Mouse (Mus musculus) stomach, embryonic 15.5 days (tissue): ENCODE data around the gene Cdk18. TPM values are rescaled to one million over a fixed set of nuclear protein-coding genes. Genes with fewer than 3 reads are reported as not detected.

Source experiments
- ATAC-seq: fragments of 200-750 bp; cut with Nextera tagmentation; 2 replicates; pipeline ENCODE4 v1.8.0; 2017; ENCODE audit warnings: low read depth, moderate number of reproducible peaks, moderate TSS enrichment; ENCODE audit not compliant: insufficient read depth, low FRiP score
- H3K27ac ChIP-seq: fragments of 300-500 bp; sonication (generic); 2 replicates; pipeline ENCODE4 v1.5.1; 2015; ENCODE audit warnings: mild to moderate bottlenecking, inconsistent platforms
- H3K27me3 ChIP-seq: fragments of 300-500 bp; sonication (generic); replicated peaks from 2 replicates; pipeline ENCODE4 v1.6.1; 2015; ENCODE audit warnings: inconsistent platforms
- H3K36me3 ChIP-seq: fragments of 300-500 bp; sonication (generic); 2 replicates; pipeline ENCODE4 v1.6.1; 2015; ENCODE audit warnings: inconsistent platforms
- H3K4me1 ChIP-seq: fragments of 300-500 bp; sonication (generic); 2 replicates; pipeline ENCODE4 v1.6.1; 2015; ENCODE audit warnings: inconsistent platforms
- H3K4me2 ChIP-seq: fragments of 300-500 bp; sonication (generic); 2 replicates; pipeline ENCODE4 v1.6.1; 2015; ENCODE audit warnings: mild to moderate bottlenecking, inconsistent platforms
- H3K4me3 ChIP-seq: fragments of 300-500 bp; sonication (generic); replicated peaks from 2 replicates; pipeline ENCODE4 v1.5.1; 2015; ENCODE audit warnings: inconsistent platforms
- H3K9ac ChIP-seq: fragments of 300-500 bp; sonication (generic); 2 replicates; pipeline ENCODE4 v1.6.1; 2015; ENCODE audit warnings: inconsistent platforms
- H3K9me3 ChIP-seq: fragments of 300-500 bp; sonication (generic); 2 replicates; pipeline ENCODE4 v1.6.1; 2016; ENCODE audit warnings: inconsistent platforms
- WGBS: fragments of 180-500 bp; shearing (Covaris S2); methylation state at CpG from one replicate; pipeline ENCODE4 v1.1.7; 2015; 5-methylcytosine and 5-hydroxymethylcytosine counted together
- polyA plus RNA-seq: library from polyadenylated mRNA; unstranded; fragments of >200 nt; fragmentation: Nextera tagmentation; extraction: Ambion mirVana; gene quantifications from 2 replicates; pipeline ENCODE4 v1.2.1, GENCODE M21; 2015

The Cdk18 gene
- polyA plus RNA-seq, 1 experiment from 2014 or later = 7.2 TPM

- Histone ChIP-seq H3K9me3 (no peaks in the 10 kb centered on the region), H3K27me3 (no peaks in the 10 kb centered on the region), H3K36me3 (no peaks in the 10 kb centered on the region), H3K4me1 (no peaks in the 10 kb centered on the region), H3K4me2 (no peak overlapping the region), H3K9ac (no peak overlapping the region), H3K27ac (no peak overlapping the region), H3K4me3 (no peak overlapping the region)
- 80% methylated on average over 8 of the region's 8 CpGs for WGBS
- no peak for ATAC-seq
Measured at GRCm38 (mm10) chr1:132145973-132146685, 6.6 kb upstream of the Cdk18 start.

GRCm38 (mm10) chr1:132144837-132145236, 5.4 kb upstream of the Cdk18 start:
- no peaks in the 10 kb centered on the region for H3K9me3 ChIP-seq
- H3K4me2 ChIP-seq = no peak overlapping the region
- H3K27ac ChIP-seq = no peak overlapping the region
- 70% methylated on average over 3 of the region's 3 CpGs for WGBS
- no peak overlapping the region for H3K9ac ChIP-seq
- no peak overlapping the region for H3K4me3 ChIP-seq
- no peak for ATAC-seq
- H3K4me1 ChIP-seq = no peaks in the 10 kb centered on the region
- H3K36me3 ChIP-seq = no peaks in the 10 kb centered on the region
- H3K27me3 ChIP-seq = no peaks in the 10 kb centered on the region

- Histone ChIP-seq H3K27me3 (no peaks in the 10 kb centered on the region), H3K9me3 (no peaks in the 10 kb centered on the region), H3K4me2 (no peak overlapping the region), H3K4me1 (no peaks in the 10 kb centered on the region; the same call in 1 of the 2 replicates), H3K27ac (no peak overlapping the region), H3K36me3 (no peaks in the 10 kb centered on the region), H3K4me3 (no peak overlapping the region), H3K9ac (no peak overlapping the region)
- whole genome bisulfite sequencing = 33% methylated on average over 2 of the region's 2 CpGs
- no peak for ATAC-seq
Measured at GRCm38 (mm10) chr1:132144223-132144622, 4.7 kb upstream of the Cdk18 start.

DNA sequence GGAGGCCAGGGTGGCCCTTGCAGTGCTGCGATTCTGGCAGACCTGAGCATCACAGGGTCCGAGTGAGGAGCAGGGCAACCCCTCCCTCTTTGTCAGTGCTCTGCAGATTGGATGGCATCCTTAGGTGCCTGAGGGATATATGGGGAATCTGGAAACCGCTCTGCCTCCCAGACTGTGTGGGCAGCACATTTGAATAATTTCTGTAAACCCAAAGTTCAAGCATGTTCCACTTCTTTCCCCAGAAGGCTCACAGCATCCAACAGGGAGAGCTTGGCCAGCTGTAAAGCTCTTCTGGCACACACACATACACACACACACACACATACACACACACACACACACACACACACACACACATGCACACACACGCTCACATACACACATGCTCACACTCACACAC, 4.2 kb upstream of the Cdk18 start:
- no peak overlapping the region for H3K9ac ChIP-seq
- WGBS = 63% methylated on average over 4 of the region's 4 CpGs
- no peak for ATAC-seq
- H3K4me2 ChIP-seq = no peak overlapping the region
- no peak overlapping the region for H3K27ac ChIP-seq
- no peaks in the 10 kb centered on the region; the same call in 1 of the 2 replicates for H3K27me3 ChIP-seq
- no peaks in the 10 kb centered on the region for H3K9me3 ChIP-seq
- no peaks in the 10 kb centered on the region for H3K36me3 ChIP-seq
- no peak overlapping the region for H3K4me3 ChIP-seq
- no peaks in the 10 kb centered on the region; the same call in 1 of the 2 replicates for H3K4me1 ChIP-seq

- peaks cover 5% of the 10 kb centered on the region; the same call in 1 of the 2 replicates for H3K4me1 ChIP-seq
- H3K36me3 ChIP-seq = no peaks in the 10 kb centered on the region
- H3K9me3 ChIP-seq = no peaks in the 10 kb centered on the region
- H3K27me3 ChIP-seq = no peaks in the 10 kb centered on the region; the same call in 1 of the 2 replicates
- ATAC-seq = no peak
- no peak overlapping the region for H3K4me3 ChIP-seq
- no peak overlapping the region for H3K27ac ChIP-seq
- no peak overlapping the region for H3K9ac ChIP-seq
- no peak overlapping the region for H3K4me2 ChIP-seq
- 65% methylated on average over 5 of the region's 5 CpGs for WGBS
Measured at GRCm38 (mm10) chr1:132143079-132143478, 3.6 kb upstream of the Cdk18 start.

DNA sequence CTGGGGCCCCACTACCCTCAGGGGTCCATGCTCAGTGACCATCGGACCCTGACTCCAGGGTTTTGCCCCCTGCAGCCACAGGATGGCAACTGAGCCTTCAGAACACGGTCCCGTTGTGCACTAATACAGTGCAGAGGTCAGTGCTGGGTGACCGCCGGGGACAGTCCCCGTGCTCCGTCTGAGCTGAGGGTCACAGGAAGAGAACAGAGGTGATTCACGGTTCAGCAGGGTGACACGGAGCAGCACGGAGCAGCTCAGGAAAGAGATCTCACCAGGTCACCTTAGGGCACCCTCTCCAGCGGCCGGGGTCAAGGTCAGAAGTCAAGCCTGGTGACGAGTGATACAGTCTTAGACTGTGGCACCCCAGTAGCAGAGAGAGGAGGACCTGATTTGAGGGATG, 2.3 kb upstream of the Cdk18 start:
- 57% methylated on average over 13 of the region's 13 CpGs for WGBS
- Histone ChIP-seq H3K9ac (no peak overlapping the region), H3K4me3 (no peak overlapping the region), H3K9me3 (no peaks in the 10 kb centered on the region), H3K27ac (no peak overlapping the region), H3K4me2 (no peak overlapping the region), H3K36me3 (no peaks in the 10 kb centered on the region), H3K27me3 (no peaks in the 10 kb centered on the region; the same call in 1 of the 2 replicates), H3K4me1 (peaks cover 5% of the 10 kb centered on the region; the same call in 1 of the 2 replicates)
- no peak for ATAC-seq

DNA sequence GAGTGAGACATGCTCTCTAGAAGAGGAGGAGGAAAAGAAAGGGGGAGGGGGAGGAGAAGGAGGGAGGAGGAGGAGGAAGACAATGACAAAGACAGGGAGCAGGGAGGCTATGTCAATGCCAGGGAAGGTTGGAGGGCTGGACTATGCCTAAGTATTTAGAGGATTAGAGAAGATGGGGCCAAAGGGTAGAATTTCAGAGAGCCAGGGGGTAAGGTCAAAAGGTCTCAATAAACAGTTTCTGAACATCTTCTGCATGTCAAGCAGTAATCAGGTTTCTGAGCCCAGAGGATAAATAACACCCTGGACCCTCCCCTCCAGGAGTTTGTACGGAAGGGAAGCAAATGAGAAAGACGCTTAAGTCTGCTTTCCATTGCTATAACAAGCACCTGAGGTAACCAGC, 1.7 kb upstream of the Cdk18 start:
- no peak for ATAC-seq
- H3K4me1 ChIP-seq = peaks cover 5% of the 10 kb centered on the region; the same call in 1 of the 2 replicates
- no peaks in the 10 kb centered on the region for H3K9me3 ChIP-seq
- no peak overlapping the region for H3K27ac ChIP-seq
- no peaks in the 10 kb centered on the region; the same call in 1 of the 2 replicates for H3K27me3 ChIP-seq
- no peak overlapping the region for H3K4me2 ChIP-seq
- H3K36me3 ChIP-seq = no peaks in the 10 kb centered on the region
- WGBS = 68% methylated on average over 2 of the region's 2 CpGs
- H3K4me3 ChIP-seq = no peak overlapping the region
- H3K9ac ChIP-seq = no peak overlapping the region

DNA sequence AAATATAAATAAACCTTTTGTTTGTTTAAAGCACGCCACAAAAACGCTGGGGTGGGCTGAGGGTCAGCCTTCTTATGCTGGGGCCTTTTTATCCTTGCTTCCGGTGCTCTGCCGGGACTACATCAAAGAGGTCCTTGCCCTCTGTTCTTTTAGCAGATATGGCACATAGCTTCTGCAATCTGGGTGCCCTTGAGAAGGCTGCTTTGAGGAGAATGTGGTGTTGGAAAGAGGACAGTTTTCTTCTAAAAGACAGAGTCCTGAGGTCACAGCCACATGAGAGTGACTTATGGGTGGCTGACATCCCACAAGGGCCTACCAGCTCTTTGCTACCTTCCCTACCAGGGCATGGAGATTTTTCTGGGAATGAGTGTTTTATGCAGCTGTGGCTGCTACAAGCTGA, 1.1 kb upstream of the Cdk18 start:
- Histone ChIP-seq H3K4me2 (no peak overlapping the region), H3K36me3 (no peaks in the 10 kb centered on the region), H3K4me1 (peaks cover 5% of the 10 kb centered on the region; the same call in 1 of the 2 replicates), H3K27me3 (no peaks in the 10 kb centered on the region; the same call in 1 of the 2 replicates), H3K27ac (no peak overlapping the region), H3K4me3 (no peak overlapping the region), H3K9me3 (no peaks in the 10 kb centered on the region), H3K9ac (no peak overlapping the region)
- no peak for ATAC-seq
- 24% methylated on average over 4 of the region's 4 CpGs for WGBS

DNA sequence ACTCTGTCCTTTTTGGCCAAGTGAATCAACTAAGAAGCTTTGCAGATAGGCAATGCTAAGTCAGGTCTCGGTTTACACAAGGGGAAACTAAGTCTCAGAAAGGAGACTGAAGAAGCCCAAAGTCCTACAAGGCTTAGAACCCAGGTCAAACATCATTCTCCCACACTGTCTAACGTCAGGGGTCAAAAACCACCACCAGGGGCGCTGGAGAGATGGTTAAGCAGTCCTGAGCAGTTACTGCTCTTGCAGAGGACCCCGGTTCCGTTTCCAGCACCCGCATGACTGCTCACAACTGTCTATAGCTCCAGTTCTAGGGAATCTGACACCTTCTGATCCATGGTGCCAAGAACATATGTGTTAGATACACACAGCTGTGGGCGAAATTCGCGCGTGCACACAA, 687 bp upstream of the Cdk18 start:
- Histone ChIP-seq H3K4me1 (peaks cover 8% of the 10 kb centered on the region; the same call in 1 of the 2 replicates), H3K27ac (no peak overlapping the region), H3K9me3 (no peaks in the 10 kb centered on the region), H3K4me2 (no peak overlapping the region; the same call in 1 of the 2 replicates), H3K4me3 (no peak overlapping the region), H3K27me3 (no peaks in the 10 kb centered on the region; the same call in 1 of the 2 replicates), H3K36me3 (no peaks in the 10 kb centered on the region), H3K9ac (no peak overlapping the region)
- whole genome bisulfite sequencing = 44% methylated on average over 10 of the region's 10 CpGs
- no peak for ATAC-seq

DNA sequence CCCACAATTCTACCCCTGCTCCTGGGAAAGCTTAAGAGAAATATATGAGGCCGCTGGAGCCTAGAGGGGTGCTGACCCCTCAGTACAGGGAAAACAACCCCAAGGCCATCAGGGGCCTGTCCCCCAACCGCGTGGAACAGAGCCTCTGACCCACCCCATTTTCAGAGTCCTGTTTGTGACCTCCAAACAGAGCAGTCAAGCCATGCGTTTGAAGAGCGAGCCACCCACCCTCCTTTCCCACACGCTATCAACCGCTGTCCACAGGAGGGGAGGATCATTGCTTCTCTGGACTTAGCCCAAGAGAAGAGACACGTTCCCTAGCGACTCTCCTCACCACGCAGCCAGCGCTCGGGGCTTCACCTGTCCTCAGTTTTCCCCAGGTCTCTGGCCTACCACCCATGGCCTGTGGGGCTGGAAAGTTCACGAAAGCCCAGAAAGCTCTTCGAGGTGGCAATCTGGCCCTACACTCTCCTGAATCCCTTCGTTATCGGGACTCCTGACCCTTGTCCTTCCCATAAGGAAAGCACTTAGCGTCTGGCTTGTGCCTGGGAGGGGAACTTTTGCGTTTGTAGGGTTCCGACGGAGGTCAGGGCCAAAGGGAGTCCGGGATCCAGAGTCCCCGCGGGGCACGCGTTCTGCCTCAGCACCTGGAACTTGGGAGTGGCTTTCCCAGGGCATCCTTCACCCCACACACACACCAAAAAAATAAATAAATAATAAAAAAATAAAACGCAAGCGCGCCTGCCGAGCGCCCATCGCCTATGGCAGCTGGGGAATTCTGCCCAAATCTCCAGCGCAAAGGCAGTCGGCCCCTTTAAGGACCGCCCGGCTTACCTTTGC, 688 bp downstream of the Cdk18 start:
- no peaks in the 10 kb centered on the region for H3K9me3 ChIP-seq
- peak overlapping the region; percentile 58 for H3K27ac ChIP-seq
- H3K27me3 ChIP-seq = no peaks in the 10 kb centered on the region; the same call in 1 of the 2 replicates
- 0 out of 2 replicates have a peak overlapping the region, but pooled peaks have one; percentile 17 for H3K9ac ChIP-seq
- ATAC-seq = no peak
- H3K4me3 ChIP-seq = peak overlapping the region; percentile 58
- peak overlapping the region; percentile 90 for H3K4me2 ChIP-seq
- H3K36me3 ChIP-seq = no peaks in the 10 kb centered on the region
- peaks cover 9% of the 10 kb centered on the region; the same call in 1 of the 2 replicates for H3K4me1 ChIP-seq
- WGBS = 7% methylated on average over 35 of the region's 35 CpGs

GRCm38 (mm10) chr1:132137935-132138575, 1.4 kb downstream of the Cdk18 start:
- H3K9me3 ChIP-seq = no peaks in the 10 kb centered on the region
- ATAC-seq = no peak
- H3K4me3 ChIP-seq = peak overlapping the region; percentile 58
- no peak overlapping the region for H3K9ac ChIP-seq
- H3K27ac ChIP-seq = no peak overlapping the region
- H3K4me1 ChIP-seq = peaks cover 12% of the 10 kb centered on the region
- 51% methylated on average over 9 of the region's 9 CpGs for WGBS
- no peaks in the 10 kb centered on the region for H3K36me3 ChIP-seq
- peak overlapping the region; percentile 90 for H3K4me2 ChIP-seq
- no peaks in the 10 kb centered on the region; the same call in 1 of the 2 replicates for H3K27me3 ChIP-seq
